Mouse (Mus musculus): ENCODE data around the gene Apof. TPM values are rescaled to one million over a fixed set of nuclear protein-coding genes. Genes with fewer than 3 reads are reported as not detected.
"Not testable (repeated sequence)": the region's sequence is repeated elsewhere in the genome, so short reads cannot be mapped to it uniquely, and the experiment has no call there.

Gene Apof
- polyA plus RNA-seq, 1 experiment from 2014 or later = not detected

DNA sequence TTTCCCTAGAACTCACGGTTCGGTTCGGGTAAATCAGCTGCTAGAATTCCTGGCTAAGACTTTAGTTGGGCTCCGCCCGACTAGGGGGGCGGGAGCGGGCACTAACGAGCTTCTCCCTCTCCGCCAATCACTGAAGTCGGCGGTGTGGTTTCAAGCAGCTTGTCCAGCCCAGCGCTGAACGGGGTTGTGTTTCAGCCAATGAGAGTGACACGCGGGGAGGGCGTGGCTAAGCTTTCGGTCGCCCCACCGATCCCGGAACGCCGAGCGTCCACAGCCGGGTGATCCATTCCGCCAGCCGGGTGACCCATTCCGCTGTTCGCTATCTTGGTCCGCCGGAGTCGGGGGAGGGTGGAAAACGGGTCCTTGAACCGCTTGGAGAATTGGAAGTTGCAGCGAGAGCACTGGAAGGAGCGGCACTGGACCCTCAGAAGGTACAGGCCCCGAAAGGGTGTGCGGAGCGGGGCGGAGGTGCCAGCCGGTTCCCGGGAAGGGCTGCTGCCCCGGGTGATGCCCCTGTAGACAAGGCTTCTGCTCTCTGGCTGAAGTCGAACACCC, 1.9 kb downstream of the Apof start, which contains the start of gene Stat2:
TSS of gene Stat2 (plus strand) at position 273 of the 555 bp plus-strand sequence.
- under 1% methylated on average over 43 of the region's 43 CpGs for WGBS

DNA sequence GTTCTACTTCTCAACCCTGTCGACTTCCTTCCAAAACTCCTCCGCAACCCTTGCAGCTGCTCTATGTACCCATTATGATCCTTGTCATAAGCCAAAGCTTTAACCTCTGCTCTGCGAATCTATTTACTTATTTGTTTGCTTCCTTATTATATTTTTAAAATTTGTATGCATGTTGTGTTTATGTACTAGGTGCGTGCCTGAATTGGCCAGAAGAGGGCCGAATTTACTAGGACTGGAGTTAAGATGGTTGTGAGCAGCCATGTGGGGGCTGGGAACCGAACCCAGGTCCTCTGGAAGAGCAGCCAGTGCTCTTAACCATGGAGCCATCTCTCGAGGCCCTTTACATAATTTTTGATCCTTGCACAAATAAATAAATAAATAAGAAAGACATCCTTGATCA, 2.4 kb downstream of the Apof start:
- Histone ChIP-seq H3K9ac (replicated peaks; ENCODE audit: low read depth, low read length) (peak overlapping the region; percentile 77), H3K4me2 (ENCODE audit: low read length) (peak overlapping the region; percentile 57), H3K4me3 (replicated peaks; ENCODE audit: low read length) (peak overlapping the region; percentile 80), H3K27ac (ENCODE audit: low read length) (peak overlapping the region; percentile 48; the same call in 1 of the 2 replicates), H3K4me1 (replicated peaks; ENCODE audit: control insufficient read depth, insufficient read depth, low read length) (0 out of 2 replicates have a peak, but pooled peaks cover 4% of the 10 kb centered on the region), H3K36me3 (ENCODE audit: control insufficient read depth, insufficient read depth) (no peaks in the 10 kb centered on the region), H3K9me3 (ENCODE audit: control insufficient read depth, low read length) (no peaks in the 10 kb centered on the region), H3K27me3 (replicated peaks; ENCODE audit: control insufficient read depth, insufficient read depth, low read length) (no peaks in the 10 kb centered on the region)
- WGBS = 44% methylated on average over 7 of the region's 7 CpGs
- no peak for ATAC-seq

More for the DNA sequence above, 1.9 kb downstream of the Apof start, which contains the start of gene Stat2:
- no peaks in the 10 kb centered on the region for H3K9me3 ChIP-seq (ENCODE audit: control insufficient read depth, low read length)
- H3K36me3 ChIP-seq (ENCODE audit: control insufficient read depth, insufficient read depth) = no peaks in the 10 kb centered on the region
- H3K4me3 ChIP-seq (replicated peaks; ENCODE audit: low read length) = peak within 1 kb of the TSS; percentile 80
- 0 out of 2 replicates have a peak, but pooled peaks cover 4% of the 10 kb centered on the region for H3K4me1 ChIP-seq (replicated peaks; ENCODE audit: control insufficient read depth, insufficient read depth, low read length)
- H3K27me3 ChIP-seq (replicated peaks; ENCODE audit: control insufficient read depth, insufficient read depth, low read length) = no peaks in the 10 kb centered on the region
- peak; percentile 100 for ATAC-seq
- peak within 1 kb of the TSS; percentile 77 for H3K9ac ChIP-seq (replicated peaks; ENCODE audit: low read depth, low read length)
- H3K27ac ChIP-seq (ENCODE audit: low read length) = peak within 1 kb of the TSS; percentile 48
- peak within 1 kb of the TSS; percentile 70 for H3K4me2 ChIP-seq (ENCODE audit: low read length)

DNA sequence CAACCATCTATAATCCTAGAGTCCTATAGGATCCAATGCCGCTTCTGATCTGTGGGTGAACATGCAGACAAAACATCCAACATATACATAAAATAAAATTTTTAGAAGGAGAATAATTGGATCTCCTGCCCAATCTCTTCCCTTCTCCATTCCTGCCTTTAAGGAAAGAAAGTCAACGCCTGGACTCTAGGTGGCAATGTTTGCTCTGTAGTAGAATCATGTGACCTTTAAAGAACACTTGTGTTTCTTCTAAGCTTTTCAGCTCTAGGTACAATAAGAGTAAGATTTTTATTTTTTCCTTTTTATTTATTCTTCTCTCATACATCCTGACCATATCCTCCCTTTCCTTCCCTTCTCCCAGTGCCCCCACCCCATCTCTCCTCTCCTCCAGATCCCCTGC, 3.4 kb downstream of the Apof start:
- H3K27me3 ChIP-seq (replicated peaks; ENCODE audit: control insufficient read depth, insufficient read depth, low read length) = no peaks in the 10 kb centered on the region
- no peak overlapping the region for H3K9ac ChIP-seq (replicated peaks; ENCODE audit: low read depth, low read length)
- no peak overlapping the region for H3K4me3 ChIP-seq (replicated peaks; ENCODE audit: low read length)
- 0 out of 2 replicates have a peak, but pooled peaks cover 4% of the 10 kb centered on the region for H3K4me1 ChIP-seq (replicated peaks; ENCODE audit: control insufficient read depth, insufficient read depth, low read length)
- WGBS = 70% methylated on average over 2 of the region's 2 CpGs
- H3K36me3 ChIP-seq (ENCODE audit: control insufficient read depth, insufficient read depth) = no peaks in the 10 kb centered on the region
- no peak overlapping the region for H3K27ac ChIP-seq (ENCODE audit: low read length)
- no peak overlapping the region for H3K4me2 ChIP-seq (ENCODE audit: low read length)
- H3K9me3 ChIP-seq (ENCODE audit: control insufficient read depth, low read length) = no peaks in the 10 kb centered on the region
- ATAC-seq = no peak

DNA sequence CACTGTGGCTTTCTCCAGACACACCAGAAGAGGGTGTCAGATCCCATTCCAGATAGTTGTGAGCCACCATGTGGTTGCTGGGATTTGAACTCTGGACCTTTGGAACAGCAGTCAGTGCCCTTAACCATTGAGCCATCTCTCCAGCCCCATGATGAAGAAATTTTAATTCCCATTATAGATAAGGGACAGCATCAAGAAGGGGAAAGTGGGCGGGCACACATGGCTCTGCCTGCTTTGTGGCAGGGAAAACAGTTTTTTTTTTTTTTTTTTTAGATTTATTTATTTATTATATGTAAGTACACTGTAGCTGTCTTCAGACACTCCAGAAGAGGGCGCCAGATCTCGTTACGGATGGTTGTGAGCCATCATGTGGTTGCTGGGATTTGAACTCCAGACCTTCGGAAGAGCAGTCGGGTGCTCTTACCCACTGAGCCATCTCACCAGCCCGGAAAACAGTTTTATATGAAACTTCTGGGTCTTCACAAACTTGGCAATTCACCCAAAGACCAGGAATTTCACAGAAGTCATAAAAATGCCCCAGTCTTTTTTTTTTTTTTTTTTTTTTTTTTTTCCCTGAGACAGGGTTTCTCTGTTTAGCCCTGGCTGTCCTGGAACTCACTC, 4.5 kb downstream of the Apof start:
- H3K27ac ChIP-seq (ENCODE audit: low read length); ATAC-seq; H3K4me3 ChIP-seq (replicated peaks; ENCODE audit: low read length); H3K9me3 ChIP-seq (ENCODE audit: control insufficient read depth, low read length); H3K27me3 ChIP-seq (replicated peaks; ENCODE audit: control insufficient read depth, insufficient read depth, low read length); H3K9ac ChIP-seq (replicated peaks; ENCODE audit: low read depth, low read length); H3K36me3 ChIP-seq (ENCODE audit: control insufficient read depth, insufficient read depth); H3K4me1 ChIP-seq (replicated peaks; ENCODE audit: control insufficient read depth, insufficient read depth, low read length); H3K4me2 ChIP-seq (ENCODE audit: low read length): not testable (repeated sequence)
- WGBS = 97% methylated on average over 4 of the region's 7 CpGs

DNA sequence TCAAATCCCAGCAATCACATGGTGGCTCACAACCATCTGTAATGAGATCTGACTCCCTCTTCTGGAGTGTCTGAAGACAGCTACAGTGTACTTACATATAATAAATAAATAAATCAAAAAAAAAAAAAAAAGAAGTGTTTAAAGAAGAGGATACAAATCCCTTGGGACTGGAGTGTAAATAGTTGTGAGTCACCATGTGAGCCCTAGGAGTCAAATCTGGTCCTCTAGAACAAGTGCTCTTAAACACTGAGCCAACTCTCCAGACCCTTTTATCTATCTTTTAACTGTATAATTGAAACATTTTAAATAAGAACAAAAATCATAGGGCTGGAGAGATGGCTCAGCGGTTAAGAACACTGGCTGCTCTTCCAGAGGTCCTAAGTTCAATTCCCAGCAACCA, 6.9 kb downstream of the Apof start:
- not testable (repeated sequence) for ATAC-seq; H3K4me1 ChIP-seq (replicated peaks; ENCODE audit: control insufficient read depth, insufficient read depth, low read length); H3K9ac ChIP-seq (replicated peaks; ENCODE audit: low read depth, low read length); H3K27me3 ChIP-seq (replicated peaks; ENCODE audit: control insufficient read depth, insufficient read depth, low read length); H3K4me3 ChIP-seq (replicated peaks; ENCODE audit: low read length); H3K4me2 ChIP-seq (ENCODE audit: low read length); H3K36me3 ChIP-seq (ENCODE audit: control insufficient read depth, insufficient read depth); H3K27ac ChIP-seq (ENCODE audit: low read length); H3K9me3 ChIP-seq (ENCODE audit: control insufficient read depth, low read length)
- 100% methylated on average over 1 of the region's 1 CpGs for WGBS

DNA sequence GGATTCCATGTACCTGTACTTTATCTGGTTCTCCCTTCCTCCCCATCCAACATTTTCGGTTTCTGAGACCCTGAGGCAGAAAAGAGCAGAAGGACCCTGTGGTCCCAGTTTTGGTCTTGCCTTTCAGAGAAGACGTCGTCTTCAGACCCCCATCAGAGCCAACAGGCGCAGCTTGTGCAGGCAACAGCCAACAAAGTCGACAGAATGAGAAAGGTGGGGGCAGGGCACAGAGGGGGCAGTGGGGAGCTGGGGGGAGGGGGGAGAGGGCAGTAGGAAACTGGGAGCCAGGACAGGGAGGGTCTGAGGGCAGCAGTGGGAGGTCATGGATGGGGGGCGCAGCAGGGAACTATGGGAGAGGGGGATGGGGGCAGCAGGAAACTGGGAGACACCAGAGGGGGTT, 9.7 kb downstream of the Apof start:
- no peak for ATAC-seq
- no peaks in the 10 kb centered on the region for H3K9me3 ChIP-seq (ENCODE audit: control insufficient read depth, low read length)

DNA sequence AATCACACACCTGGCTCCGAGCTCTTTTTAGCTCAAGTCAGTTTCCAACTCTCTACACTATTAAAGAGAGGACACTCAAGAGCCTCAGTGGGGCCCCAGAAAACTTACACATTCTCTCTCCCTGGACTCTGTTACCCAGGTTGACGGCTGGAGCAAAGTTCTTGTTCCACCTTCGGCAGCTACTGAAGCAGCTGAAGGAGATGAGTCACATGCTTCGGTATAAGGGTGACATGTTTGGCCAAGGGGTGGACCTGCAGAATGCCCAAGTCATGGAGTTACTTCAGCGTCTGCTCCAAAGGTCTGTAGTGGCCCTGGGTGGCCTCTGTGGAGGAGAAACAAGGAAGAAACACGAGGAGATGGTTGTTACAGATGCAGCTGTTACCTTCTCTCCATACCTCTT, 12.5 kb downstream of the Apof start:
- Histone ChIP-seq H3K4me1 (replicated peaks; ENCODE audit: control insufficient read depth, insufficient read depth, low read length) (no peaks in the 10 kb centered on the region), H3K9ac (replicated peaks; ENCODE audit: low read depth, low read length) (no peak overlapping the region), H3K27ac (ENCODE audit: low read length) (no peak overlapping the region), H3K4me3 (replicated peaks; ENCODE audit: low read length) (no peak overlapping the region), H3K4me2 (ENCODE audit: low read length) (no peak overlapping the region), H3K27me3 (replicated peaks; ENCODE audit: control insufficient read depth, insufficient read depth, low read length) (no peaks in the 10 kb centered on the region), H3K36me3 (ENCODE audit: control insufficient read depth, insufficient read depth) (peaks cover 19% of the 10 kb centered on the region), H3K9me3 (ENCODE audit: control insufficient read depth, low read length) (no peaks in the 10 kb centered on the region)
- 87% methylated on average over 6 of the region's 6 CpGs for WGBS
- ATAC-seq = no peak

More for the DNA sequence above, 9.7 kb downstream of the Apof start:
- WGBS = 49% methylated on average over 6 of the region's 6 CpGs
- H3K9ac ChIP-seq (replicated peaks; ENCODE audit: low read depth, low read length) = no peak overlapping the region
- H3K27me3 ChIP-seq (replicated peaks; ENCODE audit: control insufficient read depth, insufficient read depth, low read length) = no peaks in the 10 kb centered on the region
- no peaks in the 10 kb centered on the region for H3K4me1 ChIP-seq (replicated peaks; ENCODE audit: control insufficient read depth, insufficient read depth, low read length)
- H3K27ac ChIP-seq (ENCODE audit: low read length) = no peak overlapping the region
- H3K4me3 ChIP-seq (replicated peaks; ENCODE audit: low read length) = no peak overlapping the region
- no peak overlapping the region for H3K4me2 ChIP-seq (ENCODE audit: low read length)
- peaks cover 13% of the 10 kb centered on the region for H3K36me3 ChIP-seq (ENCODE audit: control insufficient read depth, insufficient read depth)

DNA sequence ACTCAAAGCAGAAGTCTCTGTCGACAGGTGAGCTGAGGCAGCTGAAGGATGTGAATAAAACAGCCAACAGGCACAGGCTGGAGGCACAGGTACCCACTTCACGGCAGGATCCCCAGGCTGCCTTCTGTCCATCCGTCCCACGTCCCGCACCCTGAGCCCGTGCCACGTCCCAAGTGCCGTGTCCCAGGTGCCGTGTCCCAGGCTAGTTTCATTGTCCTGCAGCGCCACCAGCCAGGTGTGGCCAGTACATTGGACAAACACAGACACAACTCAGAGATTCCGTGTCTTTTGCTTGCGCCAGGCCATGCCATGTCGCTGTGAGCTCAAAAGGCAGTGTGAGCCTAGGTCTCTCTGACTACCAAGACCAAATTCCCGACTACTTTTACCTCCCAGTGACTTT, 13.2 kb downstream of the Apof start:
- Histone ChIP-seq H3K4me3 (replicated peaks; ENCODE audit: low read length) (no peak overlapping the region), H3K4me1 (replicated peaks; ENCODE audit: control insufficient read depth, insufficient read depth, low read length) (no peaks in the 10 kb centered on the region), H3K36me3 (ENCODE audit: control insufficient read depth, insufficient read depth) (peaks cover 19% of the 10 kb centered on the region), H3K9me3 (ENCODE audit: control insufficient read depth, low read length) (no peaks in the 10 kb centered on the region), H3K9ac (replicated peaks; ENCODE audit: low read depth, low read length) (no peak overlapping the region), H3K27ac (ENCODE audit: low read length) (no peak overlapping the region), H3K4me2 (ENCODE audit: low read length) (no peak overlapping the region), H3K27me3 (replicated peaks; ENCODE audit: control insufficient read depth, insufficient read depth, low read length) (no peaks in the 10 kb centered on the region)
- 92% methylated on average over 14 of the region's 14 CpGs for WGBS
- no peak for ATAC-seq

DNA sequence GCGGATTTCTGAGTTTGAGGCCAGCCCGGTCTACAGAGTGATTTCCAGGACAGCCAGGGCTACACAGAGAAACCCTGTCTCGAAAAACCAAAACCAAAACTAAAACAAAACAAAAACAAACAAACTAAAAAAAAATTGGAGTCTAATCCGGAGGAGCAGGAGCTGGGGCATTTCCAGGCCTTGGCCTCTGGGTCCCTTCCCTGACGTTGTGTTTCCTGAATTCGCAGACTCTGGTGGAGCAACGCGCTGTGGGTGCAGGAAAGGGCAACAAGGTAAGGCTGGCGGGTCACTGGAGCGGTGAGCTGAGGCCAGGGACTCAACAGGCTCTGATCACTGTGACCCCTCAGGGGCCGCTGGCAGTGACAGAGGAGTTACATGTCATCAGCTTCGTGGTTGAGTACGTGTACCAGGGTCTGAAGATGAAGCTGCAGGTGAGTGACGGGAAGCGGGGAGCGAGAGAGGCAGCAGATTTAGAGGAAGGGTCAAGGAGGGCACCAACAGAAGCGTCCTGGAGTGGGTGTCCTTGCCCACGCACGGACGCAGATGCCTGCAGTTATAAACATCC, 14.5 kb downstream of the Apof start:
- H3K9me3 ChIP-seq (ENCODE audit: control insufficient read depth, low read length) = no peaks in the 10 kb centered on the region
- no peak overlapping the region for H3K27ac ChIP-seq (ENCODE audit: low read length)
- no peaks in the 10 kb centered on the region for H3K27me3 ChIP-seq (replicated peaks; ENCODE audit: control insufficient read depth, insufficient read depth, low read length)
- peaks cover 19% of the 10 kb centered on the region for H3K36me3 ChIP-seq (ENCODE audit: control insufficient read depth, insufficient read depth)
- no peak overlapping the region for H3K9ac ChIP-seq (replicated peaks; ENCODE audit: low read depth, low read length)
- no peaks in the 10 kb centered on the region for H3K4me1 ChIP-seq (replicated peaks; ENCODE audit: control insufficient read depth, insufficient read depth, low read length)
- ATAC-seq = no peak
- no peak overlapping the region for H3K4me2 ChIP-seq (ENCODE audit: low read length)
- WGBS = 87% methylated on average over 20 of the region's 20 CpGs
- H3K4me3 ChIP-seq (replicated peaks; ENCODE audit: low read length) = no peak overlapping the region

Data from forebrain, embryonic 16.5 days (tissue).